Mouse (Mus musculus) midbrain, embryonic 16.5 days (tissue): Measurements from ENCODE around the gene Tmc4. TPM values are rescaled to one million over a fixed set of nuclear protein-coding genes. Genes with fewer than 3 reads are reported as not detected.

Source experiments
- ATAC-seq: fragments of 200-750 bp; cut with Nextera tagmentation; 2 replicates; pipeline ENCODE4 v1.8.0; 2017; ENCODE audit warnings: moderate TSS enrichment
- H3K27ac ChIP-seq: fragments of 300-500 bp; sonication (generic); 2 replicates; pipeline ENCODE4 v1.5.1; 2014; ENCODE audit warnings: mild to moderate bottlenecking, low read length, mixed read lengths
- H3K27me3 ChIP-seq: fragments of 300-500 bp; sonication (generic); 2 replicates; pipeline ENCODE4 v1.6.1; 2014; ENCODE audit warnings: low read depth, low read length, mixed read lengths; ENCODE audit not compliant: control insufficient read depth, insufficient read depth
- H3K36me3 ChIP-seq: fragments of 300-500 bp; sonication (generic); 2 replicates; pipeline ENCODE4 v1.6.1; 2014; ENCODE audit warnings: mild to moderate bottlenecking, low read length, moderate library complexity, mixed read lengths; ENCODE audit not compliant: control insufficient read depth, insufficient read depth
- H3K4me1 ChIP-seq: fragments of 300-500 bp; sonication (generic); 2 replicates; pipeline ENCODE4 v1.6.1; 2014; ENCODE audit warnings: mild to moderate bottlenecking, low read length, mixed read lengths; ENCODE audit not compliant: control insufficient read depth, insufficient read depth
- H3K4me2 ChIP-seq: fragments of 300-500 bp; sonication (generic); 2 replicates; pipeline ENCODE4 v1.6.1; 2014; ENCODE audit warnings: mild to moderate bottlenecking, low read length, mixed read lengths
- H3K4me3 ChIP-seq: fragments of 300-500 bp; sonication (generic); 2 replicates; pipeline ENCODE4 v1.5.1; 2014; ENCODE audit warnings: low read depth, mild to moderate bottlenecking, low read length, moderate library complexity, mixed read lengths
- H3K9ac ChIP-seq: fragments of 300-500 bp; sonication (generic); 2 replicates; pipeline ENCODE4 v1.6.1; 2014; ENCODE audit warnings: low read depth, low read length, mixed read lengths
- H3K9me3 ChIP-seq: fragments of 300-500 bp; sonication (generic); replicated peaks from 2 replicates; pipeline ENCODE4 v1.6.1; 2014; ENCODE audit warnings: mild to moderate bottlenecking, low read length, mixed read lengths; ENCODE audit not compliant: control insufficient read depth, poor library complexity, severe bottlenecking
- WGBS: fragments of 180-500 bp; shearing (Covaris S2); extraction: QIAGEN DNeasy Blood & Tissue Kit; methylation state at CpG from one replicate; pipeline ENCODE4 v1.1.7; 2014; 5-methylcytosine and 5-hydroxymethylcytosine counted together
- polyA plus RNA-seq: library from polyadenylated mRNA; unstranded; fragments of >200 nt; fragmentation: Nextera tagmentation; extraction: Ambion mirVana; gene quantifications from 2 replicates; pipeline ENCODE4 v1.2.1, GENCODE M21; 2015

Tmc4 gene
- polyA plus RNA-seq, 1 experiment from 2014 or later = 4.5 TPM

DNA sequence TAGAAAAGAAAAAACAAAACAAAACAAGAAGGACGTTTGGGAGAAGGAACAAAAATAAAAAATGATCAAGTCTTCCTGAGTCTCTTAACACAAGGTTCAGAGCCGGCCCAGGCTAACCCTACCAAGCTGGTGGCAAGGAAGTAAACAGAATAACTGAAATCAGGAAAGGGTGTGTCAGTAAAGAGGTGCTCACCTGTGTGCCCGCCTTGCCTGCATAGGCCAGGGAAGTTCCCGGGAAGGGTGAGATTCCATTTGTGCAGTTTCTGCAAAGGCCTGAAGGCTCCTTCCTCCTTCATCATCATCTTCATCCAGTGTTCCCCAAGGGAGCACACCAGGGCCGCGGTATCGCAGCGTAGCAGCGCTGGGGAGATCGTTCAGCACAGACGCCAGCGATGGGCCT is 982 bp downstream of the Tmc4 start:
- ATAC-seq = no peak
- H3K4me2 ChIP-seq = no peak overlapping the region
- 89% methylated on average over 12 of the region's 12 CpGs for WGBS
- H3K27ac ChIP-seq = no peak overlapping the region
- H3K27me3 ChIP-seq = no peaks in the 10 kb centered on the region
- no peak overlapping the region for H3K9ac ChIP-seq
- no peaks in the 10 kb centered on the region for H3K4me1 ChIP-seq
- no peaks in the 10 kb centered on the region for H3K9me3 ChIP-seq
- H3K4me3 ChIP-seq = no peak overlapping the region
- 0 out of 2 replicates have a peak, but pooled peaks cover 7% of the 10 kb centered on the region for H3K36me3 ChIP-seq

- H3K4me2 ChIP-seq = no peak overlapping the region
- H3K27me3 ChIP-seq = no peaks in the 10 kb centered on the region
- H3K4me1 ChIP-seq = no peaks in the 10 kb centered on the region
- 0 out of 2 replicates have a peak, but pooled peaks cover 7% of the 10 kb centered on the region for H3K36me3 ChIP-seq
- peak; percentile 8; the same call in 1 of the 2 replicates for ATAC-seq
- no peak overlapping the region for H3K27ac ChIP-seq
- 86% methylated on average over 3 of the region's 3 CpGs for WGBS
- H3K4me3 ChIP-seq = no peak overlapping the region
- H3K9ac ChIP-seq = no peak overlapping the region
- H3K9me3 ChIP-seq = no peaks in the 10 kb centered on the region
Measured at GRCm38 (mm10) chr7:3675228-3675548, 2.2 kb downstream of the Tmc4 start.

- peak; percentile 79 for ATAC-seq
- H3K4me2 ChIP-seq = no peak overlapping the region
- H3K36me3 ChIP-seq = 0 out of 2 replicates have a peak, but pooled peaks cover 7% of the 10 kb centered on the region
- H3K9ac ChIP-seq = no peak overlapping the region
- no peaks in the 10 kb centered on the region for H3K4me1 ChIP-seq
- no peak overlapping the region for H3K4me3 ChIP-seq
- 72% methylated on average over 10 of the region's 10 CpGs for WGBS
- no peak overlapping the region for H3K27ac ChIP-seq
- no peaks in the 10 kb centered on the region for H3K9me3 ChIP-seq
- H3K27me3 ChIP-seq = no peaks in the 10 kb centered on the region
Measured at GRCm38 (mm10) chr7:3674507-3675227, 2.7 kb downstream of the Tmc4 start.

DNA sequence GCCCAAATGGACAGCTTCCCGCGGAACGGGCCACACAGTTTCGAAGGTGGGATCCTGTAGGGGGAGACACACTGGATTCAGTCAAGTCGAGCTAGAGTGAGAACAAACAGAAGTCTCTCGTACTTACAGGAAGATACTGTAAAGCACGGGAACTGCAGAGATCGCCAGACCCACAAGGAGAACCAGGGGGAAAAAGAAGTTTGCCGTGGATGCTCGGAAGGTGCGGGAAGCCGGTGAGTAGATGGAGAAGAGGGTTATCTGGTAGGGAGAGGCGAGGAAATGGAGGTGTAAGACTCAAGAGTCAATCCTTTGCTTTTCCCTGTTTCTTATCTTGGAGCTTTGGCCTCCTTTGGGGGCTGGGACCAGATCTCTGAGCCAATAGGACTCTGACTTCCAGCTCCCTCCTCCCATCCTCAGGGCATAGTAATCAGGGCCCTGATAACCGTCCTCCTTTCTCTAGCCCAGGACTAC is 10.4 kb downstream of the Tmc4 start:
- Histone ChIP-seq H3K9me3 (no peaks in the 10 kb centered on the region), H3K36me3 (0 out of 2 replicates have a peak, but pooled peaks cover 3% of the 10 kb centered on the region), H3K27me3 (no peaks in the 10 kb centered on the region), H3K9ac (no peak overlapping the region), H3K4me2 (no peak overlapping the region), H3K4me1 (peaks cover 21% of the 10 kb centered on the region), H3K4me3 (no peak overlapping the region), H3K27ac (no peak overlapping the region)
- 17% methylated on average over 14 of the region's 14 CpGs for WGBS
- no peak for ATAC-seq

DNA sequence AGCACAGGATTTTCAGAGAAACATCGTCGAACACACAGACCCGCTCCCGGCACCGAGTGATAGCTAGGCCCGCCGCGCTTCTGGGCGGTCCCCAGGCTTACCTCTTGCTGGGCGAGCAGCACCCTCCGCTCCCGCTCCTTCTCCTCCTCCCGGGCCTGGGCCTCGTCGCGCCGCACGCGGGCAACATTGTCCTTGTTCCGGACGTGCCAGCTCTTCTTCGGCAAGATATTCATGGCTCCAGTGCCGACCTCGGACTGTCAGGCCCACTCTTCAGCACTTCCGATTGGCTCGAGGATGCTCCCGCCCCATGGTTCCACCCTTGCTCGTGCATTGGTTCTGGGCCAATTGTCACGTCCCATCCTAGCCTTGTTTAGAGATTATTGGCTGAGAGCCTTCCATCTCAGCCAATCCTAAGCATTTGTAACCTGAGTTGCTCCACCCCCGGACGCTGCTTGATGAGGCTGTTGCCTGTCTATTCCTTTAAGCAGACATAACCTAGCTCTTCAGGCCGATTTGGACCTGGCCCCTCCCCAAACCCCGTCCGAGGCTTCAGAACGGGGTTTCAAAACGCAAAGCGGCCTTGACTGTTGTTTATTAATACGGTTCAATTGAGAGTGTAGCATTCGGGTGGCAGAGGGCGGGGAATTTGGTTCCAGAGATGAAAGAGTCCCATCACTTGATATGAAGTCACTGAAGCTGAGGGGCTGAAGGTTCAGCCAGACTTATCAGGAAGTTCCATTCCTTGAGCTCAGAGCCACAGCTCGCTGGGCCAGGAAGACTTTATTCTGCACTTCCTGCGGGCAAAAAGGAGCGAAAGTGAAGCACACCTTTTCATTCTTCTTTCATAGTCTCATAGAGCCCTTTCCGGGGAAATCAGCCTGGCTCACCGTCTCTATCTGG is 11.9 kb downstream of the Tmc4 start, which contains the start of gene Leng1:
TSS of gene Leng1 (minus strand) at position 626 of the 900 bp plus-strand sequence.
- H3K27me3 ChIP-seq = no peaks in the 10 kb centered on the region
- peaks cover 21% of the 10 kb centered on the region for H3K4me1 ChIP-seq
- H3K27ac ChIP-seq = peak within 1 kb of the TSS; percentile 82
- peak within 1 kb of the TSS; percentile 78 for H3K9ac ChIP-seq
- H3K4me3 ChIP-seq = peak within 1 kb of the TSS; percentile 79
- ATAC-seq = peak; percentile 99
- H3K9me3 ChIP-seq = no peaks in the 10 kb centered on the region
- 5% methylated on average over 45 of the region's 45 CpGs for WGBS
- H3K36me3 ChIP-seq = peaks cover 6% of the 10 kb centered on the region; the same call in 1 of the 2 replicates
- H3K4me2 ChIP-seq = peak within 1 kb of the TSS; percentile 93

DNA sequence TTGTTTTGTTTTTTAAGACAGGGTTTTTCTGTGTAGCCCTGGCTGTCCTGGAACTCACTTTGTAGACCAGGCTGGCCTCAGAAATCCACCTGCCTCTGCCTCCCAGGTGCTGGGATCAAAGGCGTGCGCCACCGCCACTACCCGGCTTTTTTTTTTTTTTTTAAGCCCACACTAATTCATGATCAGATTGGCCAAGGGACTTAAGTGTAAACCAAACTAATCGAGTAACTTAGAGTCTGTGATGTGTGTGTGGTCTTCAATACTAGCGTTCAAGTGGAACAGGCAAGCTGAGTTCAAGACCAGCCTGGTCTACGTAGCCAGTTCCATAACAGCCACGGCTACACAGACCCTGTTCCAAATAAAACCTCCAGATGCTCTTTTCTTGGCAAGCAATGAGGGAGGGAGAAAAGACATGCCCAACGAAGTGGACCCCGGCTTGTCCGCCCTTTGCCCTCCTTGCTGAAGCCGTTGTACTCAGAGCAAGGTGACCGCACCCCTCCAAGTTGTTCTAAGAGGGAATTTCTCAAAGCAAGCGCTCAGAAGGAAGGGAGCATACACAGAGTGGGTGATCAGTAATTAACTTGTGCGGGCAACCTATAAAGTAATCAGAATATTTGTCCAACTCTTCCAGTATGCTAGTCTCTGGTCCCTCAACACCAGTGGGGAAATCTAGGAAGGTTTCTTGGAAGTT is 12.7 kb downstream of the Tmc4 start:
- H3K4me1 ChIP-seq = peaks cover 21% of the 10 kb centered on the region
- H3K9ac ChIP-seq = peak overlapping the region; percentile 78
- peak overlapping the region; percentile 79 for H3K4me3 ChIP-seq
- 33% methylated on average over 15 of the region's 15 CpGs for WGBS
- peak; percentile 23 for ATAC-seq
- no peaks in the 10 kb centered on the region for H3K9me3 ChIP-seq
- peaks cover 14% of the 10 kb centered on the region for H3K36me3 ChIP-seq
- no peaks in the 10 kb centered on the region for H3K27me3 ChIP-seq
- H3K4me2 ChIP-seq = peak overlapping the region; percentile 93
- peak overlapping the region; percentile 80 for H3K27ac ChIP-seq

DNA sequence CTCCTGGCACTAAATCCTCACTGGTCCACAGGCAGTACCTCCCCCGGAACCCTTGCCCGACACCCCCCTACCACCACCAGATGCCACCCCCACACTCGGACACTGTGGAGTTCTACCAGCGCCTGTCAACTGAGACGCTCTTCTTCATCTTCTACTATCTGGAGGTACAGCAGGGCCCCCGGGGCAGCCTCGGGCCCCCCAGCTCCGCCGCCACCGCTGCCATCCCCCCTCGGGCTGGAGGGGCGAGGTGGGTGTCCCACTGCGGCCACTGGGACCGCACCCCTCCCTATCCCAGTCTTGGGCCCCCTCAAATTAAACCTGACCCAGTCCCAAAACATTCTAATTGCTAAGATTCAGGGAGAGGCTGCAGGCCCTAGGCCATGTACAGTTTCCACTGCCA is 18.8 kb downstream of the Tmc4 start:
- Histone ChIP-seq H3K4me2 (no peak overlapping the region), H3K9ac (no peak overlapping the region), H3K4me3 (no peak overlapping the region), H3K27ac (no peak overlapping the region), H3K9me3 (no peaks in the 10 kb centered on the region), H3K4me1 (peaks cover 1% of the 10 kb centered on the region; the same call in 1 of the 2 replicates), H3K36me3 (peaks cover 46% of the 10 kb centered on the region), H3K27me3 (no peaks in the 10 kb centered on the region)
- no peak for ATAC-seq
- WGBS = 96% methylated on average over 14 of the region's 14 CpGs

DNA sequence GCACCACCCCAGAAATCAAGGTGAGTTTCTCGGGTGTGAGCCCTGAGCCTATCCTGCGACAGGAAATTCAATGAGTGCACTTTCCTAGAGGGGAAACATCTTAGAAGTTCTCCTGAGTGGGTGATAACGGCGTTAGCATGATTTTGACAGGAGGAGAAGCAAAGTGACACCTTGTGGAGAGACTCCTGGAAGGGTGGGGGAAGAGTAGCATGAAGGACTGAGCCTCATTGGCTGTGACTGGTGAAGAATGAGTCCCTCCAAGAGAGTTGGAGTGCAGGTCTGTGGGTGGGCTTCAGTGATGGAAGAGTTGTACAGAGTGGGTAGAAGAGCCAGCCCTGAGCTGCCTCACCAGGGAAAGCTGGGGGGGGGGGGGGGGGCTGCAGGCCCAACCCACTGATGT is 20.4 kb downstream of the Tmc4 start:
- ATAC-seq = no peak
- 90% methylated on average over 4 of the region's 4 CpGs for WGBS

More for the DNA sequence above, 20.4 kb downstream of the Tmc4 start:
- Histone ChIP-seq H3K9me3 (no peaks in the 10 kb centered on the region), H3K27me3 (no peaks in the 10 kb centered on the region), H3K36me3 (peaks cover 52% of the 10 kb centered on the region), H3K4me3 (no peak overlapping the region), H3K9ac (no peak overlapping the region), H3K4me2 (no peak overlapping the region), H3K4me1 (no peaks in the 10 kb centered on the region), H3K27ac (no peak overlapping the region)
